Mouse (Mus musculus) megakaryocyte, embryonic 14.5 days (primary cell): ENCODE measurements at regions not wholly inside any gene's neighbourhood (a gene's known extent, or its start where the extent isn't known, plus 50 kb on each side); places are given as distances from the start of the nearest gene placed in this dataset.

Source experiments
- H3K27me3 ChIP-seq: replicated peaks from 2 replicates; pipeline ENCODE3; 2012; ENCODE audit warnings: inconsistent platforms
- H3K36me3 ChIP-seq: replicated peaks from 2 replicates; pipeline ENCODE3; 2012; ENCODE audit warnings: low read length, inconsistent platforms, mixed read lengths
- H3K4me1 ChIP-seq: 2 replicates; pipeline ENCODE4 v1.6.1; 2012; ENCODE audit warnings: inconsistent platforms
- H3K4me3 ChIP-seq: replicated peaks from 2 replicates; pipeline ENCODE3; 2012; ENCODE audit warnings: moderate library complexity, mild to moderate bottlenecking, inconsistent platforms
- H3K9me3 ChIP-seq: 2 replicates; pipeline ENCODE4 v1.6.1; 2012; ENCODE audit warnings: inconsistent platforms
- FLI1 ChIP-seq: IDR thresholded peaks from 2 replicates; pipeline ENCODE4 v1.6.1; 2012; ENCODE audit warnings: low read length, inconsistent platforms, mixed read lengths
- GATA1 ChIP-seq: IDR thresholded peaks from 3 replicates; pipeline ENCODE4 v1.6.1; 2012; ENCODE audit warnings: mixed read lengths, low read length, inconsistent platforms, borderline replicate concordance

- no peaks in the 10 kb centered on the region for H3K9me3 ChIP-seq
- no peak overlapping the region for H3K4me3 ChIP-seq
- no peaks in the 10 kb centered on the region for H3K4me1 ChIP-seq
- TF ChIP-seq FLI1 (no peak), GATA1 (no peak)
- H3K27me3 ChIP-seq = peaks cover 29% of the 10 kb centered on the region
- H3K36me3 ChIP-seq = no peaks in the 10 kb centered on the region
These were observed 255.3 kb downstream of the Med13l start for GRCm38 (mm10) chr5:118815783-118816182.

DNA sequence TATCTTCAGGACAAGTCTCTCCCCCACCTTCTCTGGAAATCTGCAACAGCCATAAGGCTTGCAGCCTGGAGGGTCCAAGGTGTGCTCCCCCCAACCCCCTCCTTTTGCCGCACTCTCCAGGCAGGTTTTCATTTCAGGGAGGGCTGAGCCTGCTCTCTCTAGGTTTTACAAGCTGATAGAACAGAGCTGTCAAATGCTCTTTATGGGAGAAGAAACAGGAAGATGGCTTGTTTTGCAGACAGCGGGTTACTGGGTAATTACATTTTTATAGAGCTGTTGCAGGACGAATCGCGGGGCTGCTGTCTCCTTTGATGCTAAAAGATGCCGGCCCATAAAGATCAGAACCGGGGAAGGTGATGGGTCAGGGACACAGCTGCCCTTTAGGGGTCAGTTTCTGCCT is 257.8 kb downstream of the Med13l start:
- no peak overlapping the region for H3K4me3 ChIP-seq
- peaks cover 19% of the 10 kb centered on the region for H3K27me3 ChIP-seq
- no peak for TF ChIP-seq FLI1
- no peak for TF ChIP-seq GATA1
- H3K36me3 ChIP-seq = no peaks in the 10 kb centered on the region
- H3K9me3 ChIP-seq = peaks cover 21% of the 10 kb centered on the region
- H3K4me1 ChIP-seq = no peaks in the 10 kb centered on the region

GRCm38 (mm10) chr5:118824791-118825190 is 264.3 kb downstream of the Med13l start:
- Histone ChIP-seq H3K4me1 (no peaks in the 10 kb centered on the region), H3K4me3 (no peak overlapping the region), H3K9me3 (peaks cover 21% of the 10 kb centered on the region), H3K36me3 (no peaks in the 10 kb centered on the region), H3K27me3 (no peaks in the 10 kb centered on the region)
- no peak for TF ChIP-seq GATA1
- no peak for TF ChIP-seq FLI1

GRCm38 (mm10) chr5:118829031-118829698 is 268.7 kb downstream of the Med13l start:
- H3K4me3 ChIP-seq = no peak overlapping the region
- H3K9me3 ChIP-seq = peaks cover 11% of the 10 kb centered on the region
- TF ChIP-seq GATA1 (no peak), FLI1 (no peak)
- H3K27me3 ChIP-seq = no peaks in the 10 kb centered on the region
- H3K4me1 ChIP-seq = no peaks in the 10 kb centered on the region; the same call in 1 of the 2 replicates
- H3K36me3 ChIP-seq = no peaks in the 10 kb centered on the region

- Histone ChIP-seq H3K27me3 (no peaks in the 10 kb centered on the region), H3K36me3 (no peaks in the 10 kb centered on the region), H3K4me3 (no peak overlapping the region), H3K4me1 (no peaks in the 10 kb centered on the region; the same call in 1 of the 2 replicates), H3K9me3 (peaks cover 18% of the 10 kb centered on the region)
- TF ChIP-seq GATA1 = no peak
- TF ChIP-seq FLI1 = no peak
These were observed 272.2 kb downstream of the Med13l start for GRCm38 (mm10) chr5:118832701-118833100.

DNA sequence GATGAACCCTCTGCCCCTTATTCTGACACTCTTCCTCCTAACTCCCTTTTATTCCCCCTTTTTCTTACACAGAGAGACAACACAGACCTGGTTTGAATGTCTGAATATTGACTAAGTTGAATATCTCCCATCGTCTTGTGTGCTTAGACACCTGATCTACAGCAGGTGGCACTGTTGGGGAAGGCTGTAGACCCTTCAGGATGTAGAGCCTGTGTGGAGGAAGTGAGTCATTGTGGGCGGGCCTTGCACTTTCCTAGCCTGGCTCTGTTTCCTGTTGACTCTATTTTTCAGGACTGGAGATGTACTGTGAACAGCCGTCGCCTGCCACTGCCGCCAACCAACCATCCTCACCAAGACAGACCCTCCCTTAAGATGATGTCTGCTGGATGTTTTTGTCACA is 273.6 kb downstream of the Med13l start:
- Histone ChIP-seq H3K27me3 (peaks cover 1% of the 10 kb centered on the region), H3K36me3 (no peaks in the 10 kb centered on the region), H3K4me3 (no peak overlapping the region), H3K4me1 (no peaks in the 10 kb centered on the region; the same call in 1 of the 2 replicates), H3K9me3 (peaks cover 18% of the 10 kb centered on the region)
- TF ChIP-seq GATA1 (no peak), FLI1 (no peak)

- no peak overlapping the region for H3K4me3 ChIP-seq
- H3K4me1 ChIP-seq = peaks cover 7% of the 10 kb centered on the region; the same call in 1 of the 2 replicates
- H3K36me3 ChIP-seq = no peaks in the 10 kb centered on the region
- H3K9me3 ChIP-seq = peaks cover 21% of the 10 kb centered on the region
- TF ChIP-seq FLI1 (no peak), GATA1 (no peak)
- H3K27me3 ChIP-seq = peaks cover 7% of the 10 kb centered on the region
These were observed 276.5 kb downstream of the Med13l start for GRCm38 (mm10) chr5:118837001-118837400.

- peaks cover 16% of the 10 kb centered on the region for H3K9me3 ChIP-seq
These were observed 277.9 kb downstream of the Med13l start for GRCm38 (mm10) chr5:118838421-118838820.

DNA sequence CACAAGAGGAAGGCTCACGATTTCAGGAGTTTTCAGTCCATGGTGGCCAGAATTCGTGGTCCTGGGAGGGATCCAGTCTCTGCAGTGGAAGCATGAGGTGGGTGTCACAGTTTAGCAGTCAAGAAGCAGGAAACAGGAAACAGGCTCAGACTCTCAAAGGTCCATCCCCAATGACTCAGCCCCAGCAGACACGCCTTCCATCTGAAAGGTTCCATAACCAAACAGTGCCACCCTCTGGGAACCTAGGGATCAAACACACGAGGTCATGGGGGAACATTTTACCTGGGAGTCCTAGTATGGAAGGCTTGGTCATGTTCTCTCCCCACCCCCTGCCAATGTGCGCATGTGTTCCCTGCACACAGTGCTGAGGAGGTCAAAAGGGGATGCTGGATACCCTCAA is 279.4 kb downstream of the Med13l start:
- Histone ChIP-seq H3K36me3 (no peaks in the 10 kb centered on the region), H3K4me3 (no peak overlapping the region), H3K27me3 (peaks cover 7% of the 10 kb centered on the region), H3K9me3 (0 out of 2 replicates have a peak, but pooled peaks cover 3% of the 10 kb centered on the region), H3K4me1 (peaks cover 7% of the 10 kb centered on the region; the same call in 1 of the 2 replicates)
- TF ChIP-seq FLI1 (no peak), GATA1 (no peak)

More at GRCm38 (mm10) chr5:118838421-118838820, 277.9 kb downstream of the Med13l start:
- Histone ChIP-seq H3K36me3 (no peaks in the 10 kb centered on the region), H3K27me3 (peaks cover 7% of the 10 kb centered on the region), H3K4me1 (peaks cover 7% of the 10 kb centered on the region; the same call in 1 of the 2 replicates), H3K4me3 (no peak overlapping the region)
- no peak for TF ChIP-seq GATA1
- TF ChIP-seq FLI1 = no peak

- Histone ChIP-seq H3K4me1 (peaks cover 7% of the 10 kb centered on the region; the same call in 1 of the 2 replicates), H3K36me3 (no peaks in the 10 kb centered on the region), H3K27me3 (peaks cover 7% of the 10 kb centered on the region), H3K4me3 (no peak overlapping the region), H3K9me3 (0 out of 2 replicates have a peak, but pooled peaks cover 3% of the 10 kb centered on the region)
- TF ChIP-seq FLI1 (no peak), GATA1 (no peak)
These were observed 280.9 kb downstream of the Med13l start for GRCm38 (mm10) chr5:118841210-118842016.
